Mouse (Mus musculus) hindbrain, embryonic 13.5 days (tissue): ENCODE measurements around the gene Ccdc96. TPM values are rescaled to one million over a fixed set of nuclear protein-coding genes. Genes with fewer than 3 reads are reported as not detected.
A peak's percentile ranks its signal among the peaks of the same experiment; 100 is the strongest.

ENCODE experiments used
- ATAC-seq: fragments of 200-750 bp; cut with Nextera tagmentation; 2 replicates; pipeline ENCODE4 v1.8.0; 2017; ENCODE audit warnings: moderate TSS enrichment; ENCODE audit not compliant: low FRiP score
- H3K27ac ChIP-seq: fragments of 300-500 bp; sonication (generic); 2 replicates; pipeline ENCODE4 v1.5.1; 2015; ENCODE audit warnings: inconsistent platforms, mild to moderate bottlenecking, moderate library complexity
- H3K27me3 ChIP-seq: fragments of 300-500 bp; sonication (generic); 2 replicates; pipeline ENCODE4 v1.6.1; 2015; ENCODE audit warnings: mild to moderate bottlenecking, inconsistent platforms
- H3K36me3 ChIP-seq: fragments of 300-500 bp; sonication (generic); 2 replicates; pipeline ENCODE4 v1.6.1; 2015; ENCODE audit warnings: mild to moderate bottlenecking, inconsistent platforms
- H3K4me1 ChIP-seq: fragments of 300-500 bp; sonication (generic); replicated peaks from 2 replicates; pipeline ENCODE4 v1.6.1; 2015; ENCODE audit warnings: inconsistent platforms
- H3K4me2 ChIP-seq: fragments of 300-500 bp; sonication (generic); 2 replicates; pipeline ENCODE4 v1.6.1; 2015; ENCODE audit warnings: inconsistent platforms, mild to moderate bottlenecking, moderate library complexity
- H3K4me3 ChIP-seq: fragments of 300-500 bp; sonication (generic); 2 replicates; pipeline ENCODE4 v1.5.1; 2015; ENCODE audit warnings: mild to moderate bottlenecking, inconsistent platforms
- H3K9ac ChIP-seq: fragments of 300-500 bp; sonication (generic); 2 replicates; pipeline ENCODE4 v1.6.1; 2015; ENCODE audit warnings: mild to moderate bottlenecking, inconsistent platforms
- H3K9me3 ChIP-seq: fragments of 300-500 bp; sonication (generic); 2 replicates; pipeline ENCODE4 v1.6.1; 2016; ENCODE audit warnings: inconsistent platforms
- WGBS: fragments of 180-500 bp; shearing (Covaris S2); methylation state at CpG from one replicate; pipeline ENCODE4 v1.1.7; 2015; 5-methylcytosine and 5-hydroxymethylcytosine counted together
- polyA plus RNA-seq: library from polyadenylated mRNA; unstranded; fragments of >200 nt; fragmentation: Nextera tagmentation; extraction: Ambion mirVana; gene quantifications from 2 replicates; pipeline ENCODE4 v1.2.1, GENCODE M21; 2015

Ccdc96 gene
- polyA plus RNA-seq, 1 experiment from 2014 or later = 4.0 TPM

DNA sequence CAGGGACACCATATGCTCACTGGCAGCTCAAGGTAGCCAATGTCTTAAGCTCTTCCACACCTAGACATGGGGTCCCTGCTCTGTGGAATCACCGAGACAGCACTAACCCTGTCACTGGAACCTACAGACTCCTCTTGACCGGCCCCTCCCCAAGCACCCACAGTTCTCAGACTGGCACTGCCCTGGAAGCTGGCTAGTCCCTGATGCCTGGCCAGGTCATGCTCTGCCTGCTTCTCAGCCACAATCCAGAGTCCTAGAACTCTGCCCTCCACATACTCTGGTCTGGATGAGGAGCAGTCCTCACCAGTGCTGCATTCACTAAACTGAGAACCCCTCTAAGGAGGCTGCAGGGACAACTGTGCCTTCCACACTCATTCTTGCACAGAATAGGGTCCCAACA is 26.6 kb downstream of the Ccdc96 start:
- H3K9me3 ChIP-seq = no peaks in the 10 kb centered on the region
- no peaks in the 10 kb centered on the region for H3K27me3 ChIP-seq
- WGBS = 100% methylated on average over 2 of the region's 2 CpGs
- H3K4me1 ChIP-seq = no peaks in the 10 kb centered on the region
- no peak overlapping the region for H3K4me3 ChIP-seq
- H3K4me2 ChIP-seq = no peak overlapping the region
- H3K9ac ChIP-seq = no peak overlapping the region
- no peak for ATAC-seq
- H3K36me3 ChIP-seq = peaks cover 92% of the 10 kb centered on the region
- no peak overlapping the region for H3K27ac ChIP-seq

DNA sequence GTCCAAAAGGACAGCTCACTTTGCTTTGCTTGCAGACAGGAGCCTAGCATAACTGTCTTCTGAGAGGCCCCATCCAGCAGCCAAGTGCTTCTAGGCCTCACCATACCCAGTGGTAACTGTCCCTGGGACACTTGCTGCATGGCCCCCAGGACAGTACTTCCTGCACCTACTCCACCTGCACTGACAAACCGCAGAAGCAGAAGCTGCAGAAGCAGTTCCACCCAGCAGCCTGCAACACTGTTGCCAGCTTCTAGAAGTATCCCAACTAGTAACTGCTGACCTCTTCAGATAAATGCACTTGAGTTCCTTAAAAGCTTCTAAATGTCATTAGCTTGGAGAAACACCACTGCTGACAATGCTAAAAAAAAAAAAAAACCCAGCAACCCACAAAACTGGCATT is 30.7 kb downstream of the Ccdc96 start:
- Histone ChIP-seq H3K9ac (no peak overlapping the region), H3K27ac (no peak overlapping the region), H3K4me3 (no peak overlapping the region), H3K4me2 (no peak overlapping the region), H3K4me1 (0 out of 2 replicates have a peak, but pooled peaks cover 9% of the 10 kb centered on the region), H3K27me3 (no peaks in the 10 kb centered on the region), H3K36me3 (peaks cover 95% of the 10 kb centered on the region), H3K9me3 (no peaks in the 10 kb centered on the region)
- 94% methylated on average over 1 of the region's 1 CpGs for WGBS
- no peak for ATAC-seq

DNA sequence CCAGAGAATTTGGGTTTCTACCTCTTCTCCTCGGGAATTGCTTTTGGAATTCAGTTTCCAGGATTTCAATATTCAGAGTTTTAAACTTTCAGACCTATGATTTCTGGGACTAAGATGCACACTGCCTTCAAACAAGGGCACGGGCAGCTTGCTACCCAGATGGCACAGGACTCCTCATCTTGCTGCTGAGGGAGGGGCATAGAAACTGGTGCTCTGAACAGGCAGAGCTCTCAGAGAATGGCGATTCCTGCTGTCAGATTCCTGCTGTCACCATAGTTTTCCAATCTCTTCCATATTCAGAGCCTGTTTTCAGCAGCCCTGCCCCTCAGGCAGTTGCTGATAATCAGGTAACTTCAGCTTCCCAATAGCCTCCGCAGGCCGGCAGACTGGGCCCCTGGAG is 31.2 kb downstream of the Ccdc96 start:
- ATAC-seq = no peak
- H3K4me1 ChIP-seq = 0 out of 2 replicates have a peak, but pooled peaks cover 9% of the 10 kb centered on the region
- no peaks in the 10 kb centered on the region for H3K27me3 ChIP-seq
- peak overlapping the region; percentile 18; the same call in 1 of the 2 replicates for H3K27ac ChIP-seq
- WGBS = 89% methylated on average over 5 of the region's 5 CpGs
- no peak overlapping the region for H3K4me2 ChIP-seq
- no peak overlapping the region for H3K4me3 ChIP-seq
- H3K9me3 ChIP-seq = no peaks in the 10 kb centered on the region
- no peak overlapping the region for H3K9ac ChIP-seq
- H3K36me3 ChIP-seq = peaks cover 95% of the 10 kb centered on the region

DNA sequence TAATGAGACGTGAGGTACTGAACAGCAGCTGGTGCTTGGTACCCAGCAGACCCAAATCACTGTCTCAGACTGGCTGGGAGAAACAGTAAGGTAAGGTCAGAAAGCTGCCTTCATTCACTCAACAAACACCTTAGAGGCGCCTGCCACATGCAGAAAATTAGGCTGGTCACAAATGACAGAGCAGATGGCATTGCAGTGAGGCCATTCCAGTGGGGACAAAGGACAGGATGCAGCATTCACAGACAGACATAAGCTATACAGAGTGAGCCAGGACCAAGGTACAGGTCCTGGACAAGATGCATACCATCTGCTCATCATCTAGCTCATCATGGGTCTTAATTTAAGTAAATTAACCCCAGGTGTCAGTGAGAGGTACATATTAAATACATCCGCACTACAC is 33.2 kb downstream of the Ccdc96 start:
- H3K27me3 ChIP-seq = no peaks in the 10 kb centered on the region
- peak overlapping the region; percentile 23; the same call in 1 of the 2 replicates for H3K27ac ChIP-seq
- no peak overlapping the region for H3K4me3 ChIP-seq
- peaks cover 95% of the 10 kb centered on the region for H3K36me3 ChIP-seq
- no peak overlapping the region for H3K9ac ChIP-seq
- WGBS = 76% methylated on average over 3 of the region's 3 CpGs
- no peak overlapping the region for H3K4me2 ChIP-seq
- 0 out of 2 replicates have a peak, but pooled peaks cover 9% of the 10 kb centered on the region for H3K4me1 ChIP-seq
- H3K9me3 ChIP-seq = no peaks in the 10 kb centered on the region
- ATAC-seq = no peak

DNA sequence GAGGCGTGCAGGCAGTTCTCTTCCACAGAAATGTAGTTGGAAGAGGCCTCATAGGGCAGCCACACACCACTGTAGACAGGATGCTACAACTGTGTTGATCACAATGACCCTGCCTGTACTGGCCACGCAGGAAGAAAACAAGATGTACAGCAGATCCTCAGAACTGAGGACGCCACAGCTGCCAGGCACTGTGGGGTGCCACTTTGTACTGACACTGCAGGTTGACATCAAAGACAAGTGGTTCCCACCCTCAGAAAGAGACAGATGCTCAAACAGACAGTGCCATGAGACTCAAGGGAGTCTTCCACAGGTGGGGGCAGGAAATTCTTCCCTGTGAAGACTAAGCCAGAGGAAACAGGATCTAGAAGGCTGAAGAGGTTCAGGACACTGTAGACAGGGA is 35.4 kb downstream of the Ccdc96 start:
- Histone ChIP-seq H3K9me3 (no peaks in the 10 kb centered on the region), H3K36me3 (peaks cover 97% of the 10 kb centered on the region), H3K9ac (no peak overlapping the region), H3K4me1 (0 out of 2 replicates have a peak, but pooled peaks cover 9% of the 10 kb centered on the region), H3K27me3 (no peaks in the 10 kb centered on the region), H3K4me3 (no peak overlapping the region), H3K27ac (no peak overlapping the region), H3K4me2 (no peak overlapping the region)
- WGBS = 71% methylated on average over 3 of the region's 3 CpGs
- no peak for ATAC-seq

DNA sequence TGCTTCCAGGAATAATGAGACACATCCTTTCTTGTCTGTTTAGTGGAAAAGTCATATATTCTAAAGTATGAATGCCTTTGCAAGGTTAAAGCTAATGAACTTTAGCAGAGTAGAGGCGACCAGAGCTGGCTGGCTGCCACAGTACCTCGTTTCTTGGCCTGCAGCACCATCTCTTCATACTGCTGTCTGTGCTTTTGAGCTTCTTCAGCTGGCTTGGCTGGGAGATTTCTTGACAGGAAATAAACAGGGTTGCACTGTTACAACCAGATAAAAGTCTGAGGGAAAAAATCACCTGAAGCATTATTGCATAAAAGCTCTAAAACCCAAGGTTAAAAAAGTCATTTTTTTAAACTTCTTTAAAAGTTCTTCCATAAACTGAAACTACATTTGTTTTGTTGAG is 38.4 kb downstream of the Ccdc96 start:
- Histone ChIP-seq H3K4me2 (no peak overlapping the region), H3K27ac (no peak overlapping the region), H3K9me3 (no peaks in the 10 kb centered on the region), H3K4me3 (no peak overlapping the region), H3K4me1 (peaks cover 24% of the 10 kb centered on the region), H3K27me3 (no peaks in the 10 kb centered on the region), H3K36me3 (peaks cover 70% of the 10 kb centered on the region), H3K9ac (no peak overlapping the region)
- ATAC-seq = no peak
- WGBS = 87% methylated on average over 2 of the region's 2 CpGs

DNA sequence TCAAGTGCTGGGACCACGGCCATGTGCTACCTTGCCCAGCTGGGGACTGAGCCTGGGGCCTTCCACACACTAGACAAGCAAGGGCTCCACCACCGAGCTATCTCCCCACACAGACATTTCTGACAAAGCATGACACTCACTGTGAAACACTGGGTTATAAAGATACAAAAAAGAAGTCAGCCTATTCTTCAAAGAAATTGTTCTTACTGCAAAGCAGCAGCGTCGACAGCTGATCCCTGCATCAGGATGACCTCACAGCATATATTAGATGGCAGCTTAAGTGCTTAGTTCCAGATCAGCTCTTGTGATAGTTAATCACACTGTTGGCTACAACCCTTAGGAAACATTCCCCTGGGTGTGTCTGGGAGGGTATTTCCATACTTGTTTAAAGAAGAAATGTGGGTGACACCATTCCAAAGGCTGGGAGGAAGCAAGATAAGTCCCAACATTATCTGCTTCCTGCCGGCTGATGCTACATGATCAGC is 38.9 kb downstream of the Ccdc96 start:
- Histone ChIP-seq H3K27ac (no peak overlapping the region), H3K9me3 (no peaks in the 10 kb centered on the region), H3K36me3 (peaks cover 66% of the 10 kb centered on the region), H3K4me2 (no peak overlapping the region), H3K4me3 (no peak overlapping the region), H3K9ac (no peak overlapping the region), H3K4me1 (peaks cover 25% of the 10 kb centered on the region), H3K27me3 (no peaks in the 10 kb centered on the region)
- ATAC-seq = no peak
- WGBS = 89% methylated on average over 5 of the region's 5 CpGs

DNA sequence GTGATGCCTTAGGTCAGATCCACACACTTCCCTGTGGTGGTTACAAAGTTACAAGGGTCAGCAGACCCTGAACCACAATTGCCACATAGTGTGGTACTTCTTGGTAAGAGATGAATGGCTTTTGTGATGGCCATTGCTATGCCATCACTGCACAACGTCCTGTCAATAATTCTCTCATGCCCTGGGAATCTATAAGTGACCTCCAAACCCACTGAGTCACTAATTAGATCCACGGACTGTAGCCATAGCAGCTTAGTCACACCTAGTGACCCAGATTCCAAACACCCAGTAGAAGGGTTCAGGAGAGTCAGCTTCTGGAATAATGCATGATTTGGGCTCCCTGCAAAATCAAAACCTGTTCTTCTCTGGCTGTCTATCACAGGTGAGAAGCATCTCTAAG is 40.8 kb downstream of the Ccdc96 start:
- WGBS = 71% methylated on average over 2 of the region's 2 CpGs
- Histone ChIP-seq H3K9ac (no peak overlapping the region), H3K36me3 (peaks cover 46% of the 10 kb centered on the region), H3K4me3 (no peak overlapping the region), H3K27ac (no peak overlapping the region), H3K9me3 (no peaks in the 10 kb centered on the region), H3K4me2 (no peak overlapping the region), H3K27me3 (no peaks in the 10 kb centered on the region), H3K4me1 (peaks cover 41% of the 10 kb centered on the region)
- ATAC-seq = no peak

DNA sequence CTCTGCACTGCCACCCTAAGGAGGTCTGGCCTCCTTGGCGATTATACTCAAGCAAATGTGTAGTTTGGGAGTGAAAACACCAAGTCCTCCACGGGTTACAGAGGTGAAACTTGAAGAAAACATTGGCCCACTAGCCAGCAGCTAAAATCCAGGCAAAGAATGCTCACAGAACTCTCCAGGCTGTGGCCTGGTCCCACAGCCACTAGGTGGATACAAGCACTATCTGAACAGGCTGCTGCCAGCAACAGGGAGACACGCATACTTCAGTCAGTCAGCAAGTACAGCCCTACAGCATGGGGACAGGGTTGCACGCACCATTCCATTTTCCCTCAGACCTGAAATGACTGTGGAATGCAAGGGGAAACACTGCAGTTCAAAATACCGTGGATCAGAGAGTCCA is 41.9 kb downstream of the Ccdc96 start:
- no peak for ATAC-seq
- Histone ChIP-seq H3K27ac (no peak overlapping the region), H3K4me3 (no peak overlapping the region), H3K9me3 (no peaks in the 10 kb centered on the region), H3K36me3 (peaks cover 35% of the 10 kb centered on the region), H3K9ac (no peak overlapping the region), H3K4me1 (peaks cover 48% of the 10 kb centered on the region), H3K4me2 (no peak overlapping the region), H3K27me3 (no peaks in the 10 kb centered on the region)
- WGBS = 87% methylated on average over 5 of the region's 5 CpGs

DNA sequence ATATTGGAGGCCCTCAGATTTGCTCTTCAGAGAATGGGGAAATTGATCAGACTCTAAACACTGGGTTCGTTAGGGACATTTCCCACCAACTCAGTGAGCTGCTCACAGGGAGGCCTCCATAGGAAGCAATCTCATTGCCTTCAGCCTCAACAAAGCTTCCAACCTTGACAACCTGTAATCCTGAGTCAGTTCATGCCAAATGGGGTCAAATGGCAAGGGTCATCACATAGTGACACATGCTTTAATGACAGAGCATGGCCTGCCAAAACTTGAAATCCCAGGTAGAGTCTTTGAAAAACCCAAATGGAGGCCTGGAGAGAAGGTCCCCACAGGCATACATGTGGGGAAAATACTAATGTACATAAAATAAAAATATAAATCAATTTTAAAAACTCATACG is 42.5 kb downstream of the Ccdc96 start:
- ATAC-seq = no peak
- no peak overlapping the region for H3K9ac ChIP-seq
- H3K4me2 ChIP-seq = no peak overlapping the region
- H3K36me3 ChIP-seq = peaks cover 29% of the 10 kb centered on the region
- 95% methylated on average over 2 of the region's 2 CpGs for WGBS
- H3K27ac ChIP-seq = no peak overlapping the region
- H3K27me3 ChIP-seq = no peaks in the 10 kb centered on the region
- no peaks in the 10 kb centered on the region for H3K9me3 ChIP-seq
- no peak overlapping the region for H3K4me3 ChIP-seq
- peaks cover 48% of the 10 kb centered on the region for H3K4me1 ChIP-seq

DNA sequence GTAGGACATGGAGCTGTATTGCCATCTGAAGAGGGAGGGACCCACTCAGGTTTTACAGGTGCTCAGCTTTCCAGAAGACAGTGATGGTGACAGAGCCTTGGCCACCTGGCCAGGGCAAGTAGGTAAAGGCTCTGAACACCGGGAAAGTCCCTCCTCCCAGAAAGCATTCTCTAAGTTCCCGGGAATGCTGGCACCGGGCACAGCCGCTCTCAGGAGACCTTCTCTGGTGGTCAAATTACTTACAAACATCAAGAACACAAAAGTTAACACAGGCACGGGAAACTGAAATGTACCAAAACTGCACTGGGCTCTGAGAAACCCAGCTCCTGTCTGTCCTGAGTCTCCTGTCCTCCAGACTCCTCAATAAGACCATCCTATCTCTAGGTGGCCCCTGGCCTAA is 45.3 kb downstream of the Ccdc96 start:
- H3K36me3 ChIP-seq = peaks cover 4% of the 10 kb centered on the region
- 13% methylated on average over 5 of the region's 5 CpGs for WGBS
- H3K27ac ChIP-seq = peak overlapping the region; percentile 91
- peak overlapping the region; percentile 72 for H3K4me2 ChIP-seq
- peak overlapping the region; percentile 91 for H3K9ac ChIP-seq
- no peak; the same call in 1 of the 2 replicates for ATAC-seq
- H3K9me3 ChIP-seq = no peaks in the 10 kb centered on the region
- H3K4me3 ChIP-seq = peak overlapping the region; percentile 90
- H3K27me3 ChIP-seq = no peaks in the 10 kb centered on the region
- H3K4me1 ChIP-seq = peaks cover 48% of the 10 kb centered on the region

DNA sequence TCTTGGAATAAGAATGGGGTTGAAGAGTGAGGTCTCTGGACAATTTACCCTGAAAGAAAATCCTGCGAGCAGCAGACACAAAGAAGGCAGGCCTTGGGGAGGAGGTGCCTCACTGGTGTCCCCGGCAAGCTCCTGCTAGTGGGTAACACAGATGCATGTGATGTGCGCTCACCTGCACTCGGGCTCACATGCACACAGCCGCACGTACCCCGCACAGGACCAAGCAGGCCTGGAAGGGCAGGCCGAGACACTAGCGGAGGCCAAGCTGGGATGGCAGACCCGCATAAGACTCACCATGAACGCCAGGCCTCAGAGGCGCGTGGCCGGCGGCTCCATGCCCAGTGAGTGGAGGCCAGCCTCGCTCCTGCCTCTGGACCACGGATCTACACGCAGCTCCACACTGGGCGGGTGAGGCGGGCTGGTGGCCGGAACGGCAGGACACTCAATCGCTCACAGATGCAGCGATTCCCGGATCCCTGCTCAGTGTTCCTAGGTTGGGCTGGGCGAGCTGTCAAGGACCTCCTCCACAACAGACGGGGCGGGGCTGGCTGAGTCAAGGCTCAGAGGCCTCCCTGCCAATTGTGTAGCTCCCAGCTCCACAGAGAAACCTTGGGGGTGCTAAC is 45.9 kb downstream of the Ccdc96 start:
- peak; percentile 98 for ATAC-seq
- Histone ChIP-seq H3K9ac (peak overlapping the region; percentile 91), H3K36me3 (no peaks in the 10 kb centered on the region), H3K4me2 (peak overlapping the region; percentile 72), H3K4me3 (peak overlapping the region; percentile 90), H3K9me3 (no peaks in the 10 kb centered on the region), H3K27ac (peak overlapping the region; percentile 91), H3K4me1 (peaks cover 48% of the 10 kb centered on the region), H3K27me3 (no peaks in the 10 kb centered on the region)
- under 1% methylated on average over 28 of the region's 28 CpGs for whole genome bisulfite sequencing

DNA sequence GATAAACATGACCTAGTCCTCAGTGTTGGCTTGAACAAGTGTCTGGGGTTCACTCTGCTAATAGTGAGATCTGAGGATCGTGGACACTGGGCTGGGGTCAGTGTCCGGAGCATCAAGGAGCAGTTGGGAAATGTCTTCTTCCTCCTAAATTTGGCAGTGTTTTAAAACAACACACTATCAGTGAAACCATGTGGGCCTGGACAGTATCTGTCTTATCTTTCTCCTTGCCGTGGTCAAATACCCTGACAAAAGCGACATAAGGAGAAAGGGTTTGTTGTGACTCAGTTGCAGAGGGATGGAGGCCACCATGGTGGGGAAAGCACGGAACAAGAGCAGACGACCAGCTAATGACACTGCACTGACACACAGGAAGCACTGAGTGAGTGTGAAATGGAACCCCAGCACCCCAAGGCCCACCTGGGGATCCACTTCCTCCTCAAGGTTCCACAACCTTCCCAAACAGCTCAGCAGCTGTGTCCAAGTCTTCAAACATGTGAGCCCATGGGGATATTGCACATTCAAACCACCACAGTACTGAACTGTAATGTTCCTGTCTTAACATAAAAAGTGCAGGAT is 50.2 kb downstream of the Ccdc96 start:
- Histone ChIP-seq H3K4me1 (peaks cover 11% of the 10 kb centered on the region), H3K4me2 (no peak overlapping the region), H3K4me3 (no peak overlapping the region), H3K36me3 (no peaks in the 10 kb centered on the region), H3K27ac (no peak overlapping the region), H3K9me3 (no peaks in the 10 kb centered on the region), H3K27me3 (no peaks in the 10 kb centered on the region), H3K9ac (no peak overlapping the region)
- 93% methylated on average over 6 of the region's 6 CpGs for WGBS
- ATAC-seq = no peak
